Mouse (Mus musculus): ENCODE data around the gene Sec24c.

Gene Sec24c

DNA sequence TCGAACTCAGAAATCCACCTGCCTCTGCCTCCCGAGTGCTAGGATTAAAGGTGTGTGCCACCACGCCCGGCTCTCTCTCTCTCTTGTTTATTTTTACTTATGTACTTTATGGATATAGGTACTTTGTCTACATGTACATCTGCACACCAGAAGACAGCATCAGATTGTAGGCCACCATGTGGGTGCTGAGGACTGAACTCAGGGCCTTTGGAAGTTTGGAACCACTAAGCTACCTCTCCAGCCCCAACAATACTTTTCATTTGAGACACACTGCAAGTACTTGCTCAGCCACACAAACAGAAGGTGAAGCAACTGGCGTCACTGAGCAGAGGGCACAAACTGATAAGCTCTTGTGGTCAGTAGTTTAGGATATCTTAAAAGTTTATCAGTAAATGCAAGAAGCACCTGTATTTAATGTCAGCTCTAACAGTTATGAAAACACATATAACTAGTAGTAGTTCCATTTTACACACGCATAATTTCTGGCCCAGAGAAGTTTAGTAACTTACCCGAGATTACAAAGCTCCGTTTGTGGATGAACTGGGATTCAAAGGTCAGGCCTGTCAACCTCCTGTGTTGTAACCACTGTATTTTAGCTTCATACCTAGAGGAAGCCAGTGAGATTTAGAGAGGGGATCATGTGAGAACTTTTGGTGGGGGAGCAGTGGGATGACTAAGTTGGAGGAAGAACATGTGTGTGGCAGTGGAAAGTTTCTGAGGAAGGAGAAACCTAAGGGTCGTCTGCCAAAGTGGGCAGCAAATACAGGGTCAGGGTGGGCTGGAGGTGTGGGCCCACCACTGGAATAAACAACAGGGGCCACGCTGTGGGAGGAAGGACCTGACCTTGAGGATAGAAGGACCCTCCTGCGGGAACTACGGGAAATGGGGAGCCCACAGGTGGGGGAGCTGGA is 59.2 kb downstream of the Sec24c start:
- intact Hi-C loops (cut with DNase I): no loop called here

DNA sequence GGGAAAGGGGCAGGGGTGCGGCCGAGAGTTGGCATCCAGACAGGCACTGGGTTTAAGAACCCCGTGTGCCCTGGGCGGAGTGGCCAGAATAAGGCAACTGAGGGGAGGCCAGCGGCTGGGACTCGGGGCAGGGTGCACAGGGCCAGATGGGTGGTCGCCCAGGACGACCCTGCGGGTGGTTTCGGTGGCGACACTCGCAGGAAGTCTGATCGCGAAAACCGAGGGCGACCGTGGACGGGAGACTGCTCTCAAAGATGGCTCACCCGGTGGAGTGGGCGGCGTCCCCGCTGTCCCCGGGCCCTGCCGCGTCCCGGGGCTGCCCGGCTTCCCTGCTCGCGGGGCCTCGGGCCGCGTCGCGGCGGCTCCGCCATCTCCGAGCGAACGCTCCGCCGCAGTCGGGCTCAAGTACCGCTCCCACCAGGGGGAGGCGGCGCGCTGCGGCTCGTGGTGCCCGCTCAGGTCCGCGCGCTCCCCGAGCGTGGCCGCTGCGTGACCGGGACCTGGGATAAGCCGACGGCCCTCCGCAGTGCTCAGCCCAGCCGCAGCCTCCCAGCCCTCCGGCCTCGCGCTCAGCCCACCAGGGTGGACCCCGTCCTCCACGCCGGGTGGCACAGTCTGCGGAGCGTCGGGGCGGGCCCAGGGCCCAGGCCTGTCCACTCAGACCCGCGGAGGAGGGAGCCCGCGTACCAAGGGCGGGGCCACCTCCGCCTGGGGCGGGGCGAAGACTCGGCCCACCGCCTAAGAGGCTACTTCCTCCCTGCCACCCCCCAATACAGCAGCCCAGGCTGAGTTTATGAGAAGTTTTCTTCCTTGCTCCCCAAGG is 60.1 kb downstream of the Sec24c start, which contains the start of gene Ndst2:
Ndst2 (minus strand) TSS at position 611 of the 823 bp plus-strand sequence.
- intact Hi-C loops (cut with DNase I): no loop called here

DNA sequence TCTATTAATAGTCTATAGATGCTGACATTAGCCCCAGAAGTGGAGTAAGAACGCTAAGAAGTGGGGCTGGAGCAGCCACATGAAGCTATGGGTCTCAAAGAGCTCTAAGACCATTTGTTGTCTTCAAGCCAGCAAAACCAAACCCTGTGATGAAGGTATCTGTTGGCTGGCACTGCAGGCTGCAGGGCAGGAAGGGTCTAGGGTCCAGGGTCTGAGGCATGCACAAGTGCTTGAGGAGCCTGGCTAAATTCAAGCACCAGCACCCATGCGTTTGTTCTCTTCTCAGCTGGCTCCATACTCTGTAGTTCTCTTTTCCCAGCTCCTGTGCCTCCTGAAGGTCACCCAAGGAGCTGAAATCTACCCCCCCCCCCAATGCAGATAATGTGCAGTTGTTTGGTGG is 60.9 kb downstream of the Sec24c start:
- intact Hi-C loops (cut with DNase I): no loop called here

GRCm38 (mm10) chr14:20735892-20736390 is 61.8 kb downstream of the Sec24c start:
- intact Hi-C loops (cut with DNase I): no loop called here

GRCm38 (mm10) chr14:20737306-20737705 is 63.2 kb downstream of the Sec24c start:
- intact Hi-C loops (cut with DNase I): no loop called here

DNA sequence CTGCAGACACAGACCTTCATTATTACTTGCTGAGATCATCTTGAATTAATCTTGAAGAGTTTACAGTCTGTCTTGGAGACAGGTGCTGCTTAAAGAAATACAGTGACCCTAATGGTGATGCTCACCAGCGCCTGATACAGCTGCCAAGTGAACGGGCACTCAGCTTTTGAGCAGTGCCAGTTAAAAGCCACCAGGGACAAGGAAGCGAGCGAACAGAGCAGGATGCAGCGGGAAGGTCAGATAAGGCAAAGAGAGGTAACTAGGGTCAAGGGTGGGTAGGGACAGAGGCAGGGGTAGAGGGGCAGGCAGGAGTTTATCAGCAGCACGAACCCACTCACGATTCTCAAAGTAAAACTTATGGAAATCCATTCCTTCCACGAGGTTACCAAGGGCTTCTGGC is 64.4 kb downstream of the Sec24c start:
- intact Hi-C loops (cut with DNase I): no loop called here

- intact Hi-C loops (cut with DNase I): no loop called here
These were observed 67.2 kb downstream of the Sec24c start for GRCm38 (mm10) chr14:20741301-20741700.

- intact Hi-C loops (cut with DNase I): no loop called here
These were observed 69.5 kb downstream of the Sec24c start for GRCm38 (mm10) chr14:20743614-20744013.

Small RNA genes within 50 kb of the gene (microRNA-seq; reads per million reads assigned to microRNA genes)
- 0.37 to 0.69 reads per million in 2 experiments for gene Mir6946
